Mouse (Mus musculus): ENCODE measurements around the gene Prr36. TPM values are rescaled to one million over a fixed set of nuclear protein-coding genes. Genes with fewer than 3 reads are reported as not detected.

Prr36 gene
- polyA plus RNA-seq, 1 experiment from 2014 or later, result 0.52 TPM

GRCm38 (mm10) chr8:4237814-4238433 is 20.7 kb upstream of the Prr36 start:
- no peak for DNase-seq (ENCODE audit: low spot score)
- no peak; the same call in 1 of the 2 replicates for ATAC-seq (ENCODE audit: low FRiP score, low TSS enrichment)

GRCm38 (mm10) chr8:4230612-4231351 is 13.5 kb upstream of the Prr36 start:
- Histone ChIP-seq H3K27ac (replicated peaks) (peak overlapping the region; percentile 83), H3K4me2 (replicated peaks; ENCODE audit: low read depth) (peak overlapping the region; percentile 17; the same call in 1 of the 2 replicates), H3K36me3 (ENCODE audit: control insufficient read depth, insufficient read depth, low read length) (no peaks in the 10 kb centered on the region), H3K4me3 (ENCODE audit: low read depth, low read length) (no peak overlapping the region), H3K9me3 (ENCODE audit: control insufficient read depth, low read length) (no peaks in the 10 kb centered on the region), H3K9ac (ENCODE audit: low read length) (peak overlapping the region; percentile 23; the same call in 1 of the 2 replicates), H3K4me1 (replicated peaks; ENCODE audit: control insufficient read depth, insufficient read depth) (no peaks in the 10 kb centered on the region), H3K27me3 (ENCODE audit: control insufficient read depth, insufficient read depth, low read length) (no peaks in the 10 kb centered on the region)
- peak; percentile 91 for ATAC-seq (ENCODE audit: low FRiP score, low TSS enrichment)
- peak; percentile 80 for DNase-seq (ENCODE audit: low spot score)
- 51% methylated on average over 10 of the region's 10 CpGs for WGBS
- TF ChIP-seq EP300 (optimal IDR thresholded peaks at IDR 0.05) (no peak), CTCF (IDR thresholded peaks at IDR 0.05; ENCODE audit: low read depth) (0 out of 2 replicates have a peak, but pooled peaks have one; percentile 4)

More at GRCm38 (mm10) chr8:4237814-4238433, 20.7 kb upstream of the Prr36 start:
- Histone ChIP-seq H3K27ac (replicated peaks) (peak overlapping the region; percentile 98), H3K36me3 (ENCODE audit: control insufficient read depth, insufficient read depth, low read length) (peaks cover 6% of the 10 kb centered on the region; the same call in 1 of the 2 replicates), H3K9me3 (ENCODE audit: control insufficient read depth, low read length) (no peaks in the 10 kb centered on the region), H3K4me2 (replicated peaks; ENCODE audit: low read depth) (peak overlapping the region; percentile 96), H3K4me1 (replicated peaks; ENCODE audit: control insufficient read depth, insufficient read depth) (peaks cover 4% of the 10 kb centered on the region; the same call in 1 of the 2 replicates), H3K4me3 (ENCODE audit: low read depth, low read length) (peak overlapping the region; percentile 79), H3K9ac (ENCODE audit: low read length) (peak overlapping the region; percentile 69), H3K27me3 (ENCODE audit: control insufficient read depth, insufficient read depth, low read length) (no peaks in the 10 kb centered on the region; the same call in 1 of the 2 replicates)
- 13% methylated on average over 15 of the region's 15 CpGs for WGBS
- TF ChIP-seq EP300 (optimal IDR thresholded peaks at IDR 0.05) (no peak), CTCF (IDR thresholded peaks at IDR 0.05; ENCODE audit: low read depth) (no peak)

- no peak for ATAC-seq (ENCODE audit: low FRiP score, low TSS enrichment)
- no peaks in the 10 kb centered on the region for H3K9me3 ChIP-seq (ENCODE audit: control insufficient read depth, low read length)
- H3K36me3 ChIP-seq (ENCODE audit: control insufficient read depth, insufficient read depth, low read length), result no peaks in the 10 kb centered on the region
- H3K9ac ChIP-seq (ENCODE audit: low read length), result no peak overlapping the region
- no peak overlapping the region for H3K27ac ChIP-seq (replicated peaks)
- no peak overlapping the region for H3K4me3 ChIP-seq (ENCODE audit: low read depth, low read length)
- H3K27me3 ChIP-seq (ENCODE audit: control insufficient read depth, insufficient read depth, low read length), result no peaks in the 10 kb centered on the region
- no peaks in the 10 kb centered on the region for H3K4me1 ChIP-seq (replicated peaks; ENCODE audit: control insufficient read depth, insufficient read depth)
- no peak overlapping the region for H3K4me2 ChIP-seq (replicated peaks; ENCODE audit: low read depth)
- DNase-seq (ENCODE audit: low spot score), result no peak
- no peak for TF ChIP-seq CTCF (IDR thresholded peaks at IDR 0.05; ENCODE audit: low read depth)
- TF ChIP-seq EP300 (optimal IDR thresholded peaks at IDR 0.05), result no peak
- WGBS, result 70% methylated on average over 5 of the region's 5 CpGs
Measured at GRCm38 (mm10) chr8:4229784-4230183, 12.5 kb upstream of the Prr36 start.

- no peak for TF ChIP-seq CTCF (IDR thresholded peaks at IDR 0.05; ENCODE audit: low read depth)
- TF ChIP-seq EP300 (optimal IDR thresholded peaks at IDR 0.05), result no peak
- Histone ChIP-seq H3K27ac (replicated peaks) (no peak overlapping the region), H3K27me3 (ENCODE audit: control insufficient read depth, insufficient read depth, low read length) (no peaks in the 10 kb centered on the region), H3K9me3 (ENCODE audit: control insufficient read depth, low read length) (no peaks in the 10 kb centered on the region), H3K4me1 (replicated peaks; ENCODE audit: control insufficient read depth, insufficient read depth) (no peaks in the 10 kb centered on the region), H3K4me2 (replicated peaks; ENCODE audit: low read depth) (no peak overlapping the region), H3K9ac (ENCODE audit: low read length) (no peak overlapping the region), H3K36me3 (ENCODE audit: control insufficient read depth, insufficient read depth, low read length) (no peaks in the 10 kb centered on the region), H3K4me3 (ENCODE audit: low read depth, low read length) (no peak overlapping the region)
- ATAC-seq (ENCODE audit: low FRiP score, low TSS enrichment), result no peak
- WGBS, result 93% methylated on average over 4 of the region's 4 CpGs
- no peak for DNase-seq (ENCODE audit: low spot score)
Measured at GRCm38 (mm10) chr8:4227919-4228318, 10.7 kb upstream of the Prr36 start.

- 4% methylated on average over 32 of the region's 33 CpGs for WGBS
Measured at GRCm38 (mm10) chr8:4226739-4227347, 9.6 kb upstream of the Prr36 start, which contains the start of gene Lrrc8e. Gene Lrrc8e (plus strand): TSS chr8:4226827.

More at GRCm38 (mm10) chr8:4226739-4227347, 9.6 kb upstream of the Prr36 start, which contains the start of gene Lrrc8e:
- no peaks in the 10 kb centered on the region for H3K9me3 ChIP-seq (ENCODE audit: control insufficient read depth, low read length)
- H3K36me3 ChIP-seq (ENCODE audit: control insufficient read depth, insufficient read depth, low read length), result no peaks in the 10 kb centered on the region
- H3K27ac ChIP-seq (replicated peaks), result peak within 1 kb of the TSS; percentile 40
- peak within 1 kb of the TSS; percentile 66 for H3K4me2 ChIP-seq (replicated peaks; ENCODE audit: low read depth)
- no peaks in the 10 kb centered on the region for H3K27me3 ChIP-seq (ENCODE audit: control insufficient read depth, insufficient read depth, low read length)
- peak within 1 kb of the TSS; percentile 46 for H3K4me3 ChIP-seq (ENCODE audit: low read depth, low read length)
- peak within 1 kb of the TSS; percentile 71 for H3K9ac ChIP-seq (ENCODE audit: low read length)
- ATAC-seq (ENCODE audit: low FRiP score, low TSS enrichment), result peak; percentile 80
- TF ChIP-seq CTCF (IDR thresholded peaks at IDR 0.05; ENCODE audit: low read depth) (no peak), EP300 (optimal IDR thresholded peaks at IDR 0.05) (no peak)
- DNase-seq (ENCODE audit: low spot score), result peak; percentile 81
- no peaks in the 10 kb centered on the region for H3K4me1 ChIP-seq (replicated peaks; ENCODE audit: control insufficient read depth, insufficient read depth)

All from stomach, postnatal 0 days (tissue).